ENCODE assay signal across 15 mouse cellular contexts in the genomic region with DNA sequence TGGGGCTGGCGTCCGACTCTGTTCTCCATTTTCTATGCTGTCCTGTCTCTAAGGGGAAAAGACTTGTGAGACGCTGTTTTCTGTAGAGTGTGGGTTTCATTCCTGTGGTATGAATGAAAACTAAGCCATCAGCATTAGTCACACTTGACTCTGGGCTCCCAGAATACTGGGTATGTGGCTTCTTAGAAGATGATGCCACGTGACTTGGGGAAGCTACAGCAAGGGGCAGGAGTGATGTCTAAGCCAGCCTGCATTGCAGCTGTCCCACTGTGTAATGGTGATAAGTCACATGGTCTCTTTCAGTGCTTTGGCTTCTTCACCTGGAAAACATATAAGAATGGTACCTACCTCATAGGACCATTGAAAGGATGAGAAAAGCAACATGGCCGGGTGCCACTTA.
DNase-seq lines count a peak whose midpoint lies in the region; ATAC-seq lines count a peak whose summit lies in the region.
"Had no signal": no experiment of that assay in that cellular context is flagged by ENCODE, and none has a peak within 500 bp of the region (broad histone marks: within the 10 kb centered on the region; RNA-seq: fewer than 3 reads in every experiment).

No protein-coding gene starts in this region.

- H3K9ac ChIP-seq in heart, embryonic 14.5 days (ENCODE audit: low read length): no peak overlapping the region
- H3K9ac ChIP-seq: hindbrain, embryonic 15.5 days; liver, embryonic 15.5 days; neural tube, embryonic 15.5 days had no signal

- H3K27ac ChIP-seq in heart, embryonic 14.5 days (replicated peaks in 1 of 2; ENCODE audit: control insufficient read depth in 1 of 2, insufficient read depth in 1 of 2, low read depth in 2 of 2, low read length in 2 of 2): peak overlapping the region; percentile 46 to 49; a peak in 3 of 4 replicates
- H3K27ac ChIP-seq: hindbrain, embryonic 15.5 days; liver, embryonic 15.5 days; neural tube, embryonic 15.5 days had no signal

- H3K4me2 ChIP-seq in heart, embryonic 14.5 days (ENCODE audit: low read length): no peak overlapping the region
- H3K4me2 ChIP-seq: hindbrain, embryonic 15.5 days; liver, embryonic 15.5 days; neural tube, embryonic 15.5 days had no signal

- no peak for DNase-seq in heart, postnatal 4 days
- DNase-seq in 416B (ENCODE audit: low read depth): peak; percentile 6
- peak; percentile 77 for DNase-seq in NIH3T3 (ENCODE audit: low read depth)
- DNase-seq in induced T-regulatory cell, adult 2 months (ENCODE audit: low read depth): peak; percentile 42
- DNase-seq in embryo, embryonic 10.5 days (ENCODE audit: low spot score): no peak
- DNase-seq in kidney, postnatal 25 days: no peak
- DNase-seq: cerebellum, adult 9-10 months; gastrocnemius, postnatal 14 days; kidney, adult 11 months; right cerebral cortex, postnatal 25 days had no signal

- H3K4me1 ChIP-seq in heart, embryonic 14.5 days (ENCODE audit: control insufficient read depth in 2 of 2, insufficient read depth in 2 of 2, low read length in 2 of 2): peaks cover 16 to 31% of the 10 kb centered on the region in 2 experiments
- H3K4me1 ChIP-seq: hindbrain, embryonic 15.5 days; liver, embryonic 15.5 days had no signal

- H3K9me3 ChIP-seq in heart, embryonic 14.5 days (ENCODE audit: control insufficient read depth, low read length): 0 out of 2 replicates have a peak, but pooled peaks cover 5% of the 10 kb centered on the region
- H3K9me3 ChIP-seq: hindbrain, embryonic 15.5 days; liver, embryonic 15.5 days; neural tube, embryonic 15.5 days had no signal

- no peak for ATAC-seq in heart, embryonic 14.5 days (ENCODE audit: insufficient number of reproducible peaks, insufficient read depth, low FRiP score, low read depth)
- ATAC-seq in monocyte, adult 5-6 weeks (replicated peaks; ENCODE audit: insufficient number of reproducible peaks, low FRiP score, low TSS enrichment, poor library complexity, severe bottlenecking): no peak

- WGBS in heart, embryonic 14.5 days: 70% methylated on average over 5 of the region's 5 CpGs

- H3K36me3 ChIP-seq in heart, embryonic 14.5 days (ENCODE audit: control insufficient read depth, insufficient read depth, low read length): no peaks in the 10 kb centered on the region
- H3K36me3 ChIP-seq: hindbrain, embryonic 15.5 days; liver, embryonic 15.5 days; neural tube, embryonic 15.5 days had no signal

- 0 out of 2 replicates have a peak, but pooled peaks cover 6% of the 10 kb centered on the region for H3K27me3 ChIP-seq in heart, embryonic 14.5 days (ENCODE audit: control insufficient read depth, insufficient read depth, low read length)
- H3K27me3 ChIP-seq: hindbrain, embryonic 15.5 days; liver, embryonic 15.5 days; neural tube, embryonic 15.5 days had no signal

- no peak overlapping the region for H3K4me3 ChIP-seq in heart, embryonic 14.5 days (ENCODE audit: control insufficient read depth in 1 of 2, insufficient read depth in 1 of 2, low read depth in 1 of 2, low read length in 2 of 2)
- H3K4me3 ChIP-seq: hindbrain, embryonic 15.5 days; liver, embryonic 15.5 days; neural tube, embryonic 15.5 days had no signal

Comparison
In these comparisons a context has a peak if more than half of its experiments do, and no peak if none do; other contexts are left out.
1. DNase-seq: peak in 416B (single experiment), NIH3T3 (single experiment) and induced T-regulatory cell, adult 2 months (single experiment); none in heart, postnatal 4 days (single experiment), embryo, embryonic 10.5 days (single experiment) and kidney, postnatal 25 days (0 of 2).